Mouse (Mus musculus): Measurements from ENCODE around the gene Ccdc38. TPM values are rescaled to one million over a fixed set of nuclear protein-coding genes. Genes with fewer than 3 reads are reported as not detected.

Ccdc38 gene
- polyA plus RNA-seq, 1 experiment from 2014 or later, result 0.21 TPM

DNA sequence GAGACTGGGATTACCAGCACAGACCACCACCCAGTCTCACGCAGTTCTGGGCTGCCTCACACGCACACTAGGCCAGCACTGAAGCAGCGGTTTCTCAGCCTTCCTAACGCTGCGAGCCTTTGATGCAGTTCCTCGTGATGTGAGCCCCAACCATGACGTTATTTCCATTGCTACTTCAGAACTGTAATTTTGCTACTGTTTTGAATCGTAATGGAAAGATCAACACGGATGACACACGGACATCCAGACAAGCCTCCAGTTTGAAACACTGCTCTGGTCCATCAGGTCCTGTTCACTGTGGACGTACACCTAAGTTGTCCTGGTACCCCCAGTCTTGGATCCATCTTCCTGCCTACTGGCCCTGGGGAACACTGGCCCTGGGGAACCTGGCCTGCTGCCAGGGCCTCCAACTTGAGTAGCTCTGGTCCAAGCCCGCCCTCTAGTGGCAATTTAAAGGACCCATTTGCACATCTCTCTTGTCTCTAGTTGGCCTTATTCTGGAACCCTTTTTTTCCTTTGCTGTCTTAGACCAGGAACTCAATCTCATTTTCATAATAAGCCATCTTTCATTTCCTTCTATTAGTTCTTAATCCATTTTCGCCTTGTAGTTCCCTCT is 36.9 kb downstream of the Ccdc38 start:
- no peak for ATAC-seq (ENCODE audit: insufficient number of reproducible peaks, low FRiP score, low TSS enrichment, low read depth)
- no peaks in the 10 kb centered on the region for H3K27me3 ChIP-seq (ENCODE audit: control insufficient read depth, insufficient read depth, low read length)
- H3K9ac ChIP-seq (ENCODE audit: low read length), result no peak overlapping the region
- H3K4me1 ChIP-seq (ENCODE audit: control insufficient read depth, insufficient read depth, low read length), result no peaks in the 10 kb centered on the region
- H3K27ac ChIP-seq (replicated peaks; ENCODE audit: low read depth, low read length), result no peak overlapping the region
- WGBS, result 69% methylated on average over 13 of the region's 13 CpGs
- H3K4me2 ChIP-seq (ENCODE audit: low read depth, severe bottlenecking), result no peak overlapping the region
- H3K9me3 ChIP-seq (ENCODE audit: control insufficient read depth, low read length), result no peaks in the 10 kb centered on the region
- peak; percentile 75 for DNase-seq (ENCODE audit: low spot score)
- H3K4me3 ChIP-seq (ENCODE audit: low read depth, low read length), result no peak overlapping the region
- H3K36me3 ChIP-seq (ENCODE audit: control insufficient read depth, insufficient read depth, low read length), result peaks cover 5% of the 10 kb centered on the region; the same call in 1 of the 2 replicates

DNA sequence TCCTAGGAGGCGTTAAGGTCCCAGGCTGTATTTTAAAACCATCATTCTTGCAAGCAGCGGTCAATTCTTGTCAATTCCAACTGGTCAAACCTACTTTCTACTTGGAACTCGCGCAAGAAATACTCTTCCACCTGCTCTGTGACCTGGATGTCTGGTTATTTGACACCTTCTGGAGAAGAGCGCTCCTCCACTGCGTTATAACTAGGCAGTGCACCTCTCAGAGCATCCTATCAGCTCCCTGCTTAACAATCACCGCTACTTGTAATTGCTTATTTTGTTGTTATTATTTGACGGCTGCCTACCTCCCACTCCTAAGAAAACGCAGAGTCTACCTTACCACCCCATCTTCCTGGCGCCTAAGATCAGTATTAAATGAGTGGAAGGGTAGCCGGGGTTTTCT is 48.4 kb downstream of the Ccdc38 start:
- ATAC-seq (ENCODE audit: insufficient number of reproducible peaks, low FRiP score, low TSS enrichment, low read depth) (no peak), DNase-seq (ENCODE audit: low spot score) (no peak)
- Histone ChIP-seq H3K4me2 (ENCODE audit: low read depth, severe bottlenecking) (peak overlapping the region; percentile 84), H3K27me3 (ENCODE audit: control insufficient read depth, insufficient read depth, low read length) (no peaks in the 10 kb centered on the region; the same call in 1 of the 2 replicates), H3K27ac (replicated peaks; ENCODE audit: low read depth, low read length) (peak overlapping the region; percentile 57; the same call in 1 of the 2 replicates), H3K4me1 (ENCODE audit: control insufficient read depth, insufficient read depth, low read length) (peaks cover 9% of the 10 kb centered on the region), H3K9ac (ENCODE audit: low read length) (peak overlapping the region; percentile 86), H3K36me3 (ENCODE audit: control insufficient read depth, insufficient read depth, low read length) (peaks cover 16% of the 10 kb centered on the region), H3K4me3 (ENCODE audit: low read depth, low read length) (peak overlapping the region; percentile 66), H3K9me3 (ENCODE audit: control insufficient read depth, low read length) (no peaks in the 10 kb centered on the region)
- WGBS, result 2% methylated on average over 11 of the region's 11 CpGs

- Histone ChIP-seq H3K4me1 (ENCODE audit: control insufficient read depth, insufficient read depth, low read length) (peaks cover 9% of the 10 kb centered on the region), H3K4me2 (ENCODE audit: low read depth, severe bottlenecking) (peak within 1 kb of the TSS; percentile 84), H3K27ac (replicated peaks; ENCODE audit: low read depth, low read length) (peak within 1 kb of the TSS; percentile 57; the same call in 1 of the 2 replicates), H3K27me3 (ENCODE audit: control insufficient read depth, insufficient read depth, low read length) (no peaks in the 10 kb centered on the region; the same call in 1 of the 2 replicates), H3K9me3 (ENCODE audit: control insufficient read depth, low read length) (no peaks in the 10 kb centered on the region), H3K9ac (ENCODE audit: low read length) (peak within 1 kb of the TSS; percentile 86), H3K36me3 (ENCODE audit: control insufficient read depth, insufficient read depth, low read length) (peaks cover 16% of the 10 kb centered on the region), H3K4me3 (ENCODE audit: low read depth, low read length) (peak within 1 kb of the TSS; percentile 66)
- peak; percentile 91 for ATAC-seq (ENCODE audit: insufficient number of reproducible peaks, low FRiP score, low TSS enrichment, low read depth)
- peak; percentile 98 for DNase-seq (ENCODE audit: low spot score)
- 0% methylated on average over 63 of the region's 63 CpGs for WGBS
These were observed 48.9 kb downstream of the Ccdc38 start, which contains the start of gene Snrpf for GRCm38 (mm10) chr10:93589281-93589848. TSS of gene Snrpf (minus strand) at chr10:93589706.

DNA sequence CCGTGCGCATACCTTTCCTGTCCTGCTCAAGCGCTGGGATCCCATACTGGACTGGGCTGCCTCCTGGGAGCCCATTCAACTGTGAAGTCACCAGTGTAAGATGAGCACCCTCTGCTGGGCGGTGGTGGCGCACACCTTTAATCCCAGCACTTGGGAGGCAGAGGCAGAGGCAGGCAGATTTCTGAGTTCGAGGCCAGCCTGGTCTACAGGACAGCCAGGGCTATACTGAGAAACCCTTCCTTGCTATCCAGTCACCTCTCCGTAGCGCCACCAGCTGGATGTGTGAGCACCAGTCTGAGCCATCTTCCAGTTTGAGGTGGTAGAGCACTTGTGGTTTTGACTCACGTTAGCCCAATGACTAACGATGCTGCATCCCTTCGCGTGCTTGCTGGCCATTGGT is 52.0 kb downstream of the Ccdc38 start:
- no peak for ATAC-seq (ENCODE audit: insufficient number of reproducible peaks, low FRiP score, low TSS enrichment, low read depth)
- no peak overlapping the region for H3K4me3 ChIP-seq (ENCODE audit: low read depth, low read length)
- DNase-seq (ENCODE audit: low spot score), result no peak
- H3K9ac ChIP-seq (ENCODE audit: low read length), result no peak overlapping the region
- no peak overlapping the region for H3K27ac ChIP-seq (replicated peaks; ENCODE audit: low read depth, low read length)
- 55% methylated on average over 12 of the region's 12 CpGs for WGBS
- H3K4me1 ChIP-seq (ENCODE audit: control insufficient read depth, insufficient read depth, low read length), result peaks cover 9% of the 10 kb centered on the region
- H3K36me3 ChIP-seq (ENCODE audit: control insufficient read depth, insufficient read depth, low read length), result no peaks in the 10 kb centered on the region; the same call in 1 of the 2 replicates
- H3K9me3 ChIP-seq (ENCODE audit: control insufficient read depth, low read length), result no peaks in the 10 kb centered on the region
- no peaks in the 10 kb centered on the region for H3K27me3 ChIP-seq (ENCODE audit: control insufficient read depth, insufficient read depth, low read length)
- no peak overlapping the region for H3K4me2 ChIP-seq (ENCODE audit: low read depth, severe bottlenecking)

DNA sequence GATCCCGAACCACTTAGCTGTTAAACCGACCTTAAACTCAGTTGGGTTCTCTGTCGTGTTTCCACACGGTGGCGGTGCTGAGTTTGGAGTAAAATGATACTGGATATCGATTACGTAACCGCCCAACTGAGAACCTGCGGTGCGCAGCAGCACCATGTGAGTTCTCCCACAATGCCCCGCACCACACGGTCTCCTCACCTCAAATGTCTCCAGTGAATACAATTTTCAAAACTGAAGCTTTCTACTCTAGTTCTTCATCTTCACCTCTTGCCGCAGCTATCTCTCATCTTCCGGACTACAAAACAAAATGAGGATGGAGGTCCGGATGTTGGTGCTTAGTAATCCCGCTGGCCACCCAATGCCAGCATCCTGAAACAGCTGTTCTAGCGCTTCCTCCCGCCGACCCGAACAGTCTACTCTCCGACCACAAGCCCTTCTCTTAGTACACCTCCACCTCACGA is 53.6 kb downstream of the Ccdc38 start:
- H3K4me2 ChIP-seq (ENCODE audit: low read depth, severe bottlenecking), result peak overlapping the region; percentile 71
- H3K27me3 ChIP-seq (ENCODE audit: control insufficient read depth, insufficient read depth, low read length), result no peaks in the 10 kb centered on the region
- no peak overlapping the region for H3K27ac ChIP-seq (replicated peaks; ENCODE audit: low read depth, low read length)
- H3K4me1 ChIP-seq (ENCODE audit: control insufficient read depth, insufficient read depth, low read length), result no peaks in the 10 kb centered on the region
- peak overlapping the region; percentile 43 for H3K9ac ChIP-seq (ENCODE audit: low read length)
- no peaks in the 10 kb centered on the region for H3K36me3 ChIP-seq (ENCODE audit: control insufficient read depth, insufficient read depth, low read length)
- peak; percentile 76 for ATAC-seq (ENCODE audit: insufficient number of reproducible peaks, low FRiP score, low TSS enrichment, low read depth)
- 2% methylated on average over 22 of the region's 22 CpGs for WGBS
- peak; percentile 90 for DNase-seq (ENCODE audit: low spot score)
- no peaks in the 10 kb centered on the region for H3K9me3 ChIP-seq (ENCODE audit: control insufficient read depth, low read length)
- peak overlapping the region; percentile 37 for H3K4me3 ChIP-seq (ENCODE audit: low read depth, low read length)

DNA sequence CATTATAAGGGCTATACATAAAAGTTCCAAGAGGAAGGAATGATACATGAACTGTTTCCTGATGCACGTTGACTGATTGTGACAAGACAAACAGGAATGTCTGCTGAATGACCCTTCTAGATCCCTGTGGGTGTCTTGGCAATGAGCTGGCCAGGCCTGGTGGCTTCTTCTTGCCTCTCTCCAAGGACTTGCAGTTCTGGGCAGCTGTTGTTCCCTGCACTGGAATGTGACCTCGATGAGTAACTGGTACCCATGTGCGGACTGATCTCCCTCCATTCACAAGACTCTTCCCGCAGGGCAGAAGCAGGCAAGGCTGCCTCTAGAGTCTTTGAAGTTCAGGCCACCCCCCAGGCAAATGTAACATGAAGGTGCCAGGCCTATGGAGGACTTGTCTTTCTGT is 55.4 kb downstream of the Ccdc38 start:
- Histone ChIP-seq H3K27me3 (ENCODE audit: control insufficient read depth, insufficient read depth, low read length) (no peaks in the 10 kb centered on the region), H3K4me2 (ENCODE audit: low read depth, severe bottlenecking) (no peak overlapping the region)
- 56% methylated on average over 4 of the region's 4 CpGs for WGBS

GRCm38 (mm10) chr10:93596641-93597040 is 56.2 kb downstream of the Ccdc38 start:
- WGBS, result 72% methylated on average over 3 of the region's 3 CpGs
- ATAC-seq (ENCODE audit: insufficient number of reproducible peaks, low FRiP score, low TSS enrichment, low read depth) (no peak), DNase-seq (ENCODE audit: low spot score) (no peak)
- Histone ChIP-seq H3K4me2 (ENCODE audit: low read depth, severe bottlenecking) (no peak overlapping the region), H3K9ac (ENCODE audit: low read length) (no peak overlapping the region), H3K27ac (replicated peaks; ENCODE audit: low read depth, low read length) (no peak overlapping the region), H3K4me1 (ENCODE audit: control insufficient read depth, insufficient read depth, low read length) (no peaks in the 10 kb centered on the region), H3K27me3 (ENCODE audit: control insufficient read depth, insufficient read depth, low read length) (no peaks in the 10 kb centered on the region), H3K4me3 (ENCODE audit: low read depth, low read length) (no peak overlapping the region), H3K36me3 (ENCODE audit: control insufficient read depth, insufficient read depth, low read length) (no peaks in the 10 kb centered on the region), H3K9me3 (ENCODE audit: control insufficient read depth, low read length) (no peaks in the 10 kb centered on the region)

More for the DNA sequence above, 55.4 kb downstream of the Ccdc38 start:
- ATAC-seq (ENCODE audit: insufficient number of reproducible peaks, low FRiP score, low TSS enrichment, low read depth) (no peak), DNase-seq (ENCODE audit: low spot score) (no peak)
- Histone ChIP-seq H3K9me3 (ENCODE audit: control insufficient read depth, low read length) (no peaks in the 10 kb centered on the region), H3K27ac (replicated peaks; ENCODE audit: low read depth, low read length) (no peak overlapping the region), H3K36me3 (ENCODE audit: control insufficient read depth, insufficient read depth, low read length) (no peaks in the 10 kb centered on the region), H3K4me1 (ENCODE audit: control insufficient read depth, insufficient read depth, low read length) (no peaks in the 10 kb centered on the region), H3K9ac (ENCODE audit: low read length) (no peak overlapping the region), H3K4me3 (ENCODE audit: low read depth, low read length) (no peak overlapping the region)

DNA sequence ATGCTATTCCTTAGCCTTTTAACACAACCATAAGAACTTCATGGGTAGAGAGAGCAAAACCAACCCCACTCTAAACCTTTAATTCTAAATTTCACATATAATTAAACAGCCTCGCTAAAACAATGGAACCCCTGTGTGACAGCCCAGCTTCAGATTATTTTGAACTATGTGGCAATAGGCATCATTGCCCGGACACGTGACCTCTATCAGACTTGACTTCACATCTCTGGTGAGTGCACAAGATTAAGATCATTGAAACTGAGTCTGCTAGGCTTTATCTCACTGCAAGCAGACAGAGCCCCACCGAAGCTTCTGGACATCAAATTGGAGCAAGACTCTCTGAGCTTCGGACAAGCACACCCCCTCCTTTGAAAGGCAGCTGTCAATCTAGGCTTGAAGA is 61.9 kb downstream of the Ccdc38 start:
- no peaks in the 10 kb centered on the region for H3K36me3 ChIP-seq (ENCODE audit: control insufficient read depth, insufficient read depth, low read length)
- no peak overlapping the region for H3K27ac ChIP-seq (replicated peaks; ENCODE audit: low read depth, low read length)
- DNase-seq (ENCODE audit: low spot score) (no peak), ATAC-seq (ENCODE audit: insufficient number of reproducible peaks, low FRiP score, low TSS enrichment, low read depth) (no peak)
- no peak overlapping the region for H3K4me3 ChIP-seq (ENCODE audit: low read depth, low read length)
- no peak overlapping the region for H3K4me2 ChIP-seq (ENCODE audit: low read depth, severe bottlenecking)
- H3K27me3 ChIP-seq (ENCODE audit: control insufficient read depth, insufficient read depth, low read length), result no peaks in the 10 kb centered on the region
- H3K4me1 ChIP-seq (ENCODE audit: control insufficient read depth, insufficient read depth, low read length), result no peaks in the 10 kb centered on the region
- no peak overlapping the region for H3K9ac ChIP-seq (ENCODE audit: low read length)
- 89% methylated on average over 5 of the region's 5 CpGs for WGBS
- no peaks in the 10 kb centered on the region for H3K9me3 ChIP-seq (ENCODE audit: control insufficient read depth, low read length)
